Mouse (Mus musculus) stomach, embryonic 16.5 days (tissue): ENCODE measurements around the gene Fam168a. TPM values are rescaled to one million over a fixed set of nuclear protein-coding genes. Genes with fewer than 3 reads are reported as not detected.

Experiments used
- ATAC-seq: fragments of 200-750 bp; cut with Nextera tagmentation; 2 replicates; pipeline ENCODE4 v1.8.0; 2017; ENCODE audit warnings: moderate number of reproducible peaks, moderate TSS enrichment; ENCODE audit not compliant: insufficient read depth, low FRiP score
- H3K27ac ChIP-seq: fragments of 300-500 bp; sonication (generic); 2 replicates; pipeline ENCODE4 v1.5.1; 2014; ENCODE audit warnings: low read length
- H3K27me3 ChIP-seq: fragments of 300-500 bp; sonication (generic); 2 replicates; pipeline ENCODE4 v1.6.1; 2014; ENCODE audit warnings: low read length, control low read depth, mixed read lengths; ENCODE audit not compliant: control insufficient read depth, insufficient read depth
- H3K36me3 ChIP-seq: fragments of 300-500 bp; sonication (generic); 2 replicates; pipeline ENCODE4 v1.6.1; 2014; ENCODE audit warnings: low read length; ENCODE audit not compliant: control insufficient read depth, insufficient read depth
- H3K4me1 ChIP-seq: fragments of 300-500 bp; sonication (generic); 2 replicates; pipeline ENCODE4 v1.6.1; 2014; ENCODE audit warnings: low read length, control low read depth, mixed read lengths; ENCODE audit not compliant: control insufficient read depth, insufficient read depth
- H3K4me2 ChIP-seq: fragments of 300-500 bp; sonication (generic); 2 replicates; pipeline ENCODE4 v1.6.1; 2014; ENCODE audit warnings: low read depth, low read length, mixed read lengths
- H3K4me3 ChIP-seq: fragments of 300-500 bp; sonication (generic); replicated peaks from 2 replicates; pipeline ENCODE4 v1.5.1; 2014; ENCODE audit warnings: mild to moderate bottlenecking, low read length
- H3K9ac ChIP-seq: fragments of 300-500 bp; sonication (generic); 2 replicates; pipeline ENCODE4 v1.6.1; 2014; ENCODE audit warnings: low read length
- H3K9me3 ChIP-seq: fragments of 300-500 bp; sonication (generic); replicated peaks from 2 replicates; pipeline ENCODE4 v1.6.1; 2016; ENCODE audit warnings: low read length, control low read depth; ENCODE audit not compliant: control insufficient read depth
- WGBS: fragments of 180-500 bp; shearing (Covaris S2); extraction: QIAGEN DNeasy Blood & Tissue Kit; methylation state at CpG from one replicate; pipeline ENCODE4 v1.1.7; 2014; 5-methylcytosine and 5-hydroxymethylcytosine counted together
- polyA plus RNA-seq: library from polyadenylated mRNA; unstranded; fragments of >200 nt; fragmentation: Nextera tagmentation; extraction: Ambion mirVana; gene quantifications from 2 replicates; pipeline ENCODE4 v1.2.1, GENCODE M21; 2015

Gene Fam168a
- polyA plus RNA-seq, 1 experiment from 2014 or later: 35.7 TPM

DNA sequence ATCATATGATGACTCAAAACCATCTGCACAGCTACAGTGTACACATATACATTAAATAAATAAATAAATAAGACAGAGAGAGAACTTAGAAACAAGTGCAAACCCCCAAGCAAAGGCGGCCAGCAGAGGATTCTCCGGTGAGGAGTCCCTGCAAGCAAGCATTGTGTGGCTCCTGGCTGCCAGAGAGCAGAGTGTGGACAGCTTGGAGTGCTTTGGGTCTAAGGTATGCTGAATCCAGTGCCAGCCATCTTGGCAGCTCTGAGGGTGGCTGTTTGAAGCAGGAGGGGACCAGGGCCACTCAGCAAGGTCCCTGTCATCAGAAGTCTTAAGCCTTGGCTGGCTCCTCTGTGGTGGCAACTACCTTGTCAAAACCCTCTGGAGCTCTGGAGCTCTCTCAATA lies 31.5 kb upstream of the Fam168a start:
- Histone ChIP-seq H3K36me3 (no peaks in the 10 kb centered on the region), H3K4me3 (no peak overlapping the region), H3K27me3 (no peaks in the 10 kb centered on the region), H3K9ac (no peak overlapping the region), H3K4me1 (no peaks in the 10 kb centered on the region), H3K27ac (no peak overlapping the region), H3K9me3 (no peaks in the 10 kb centered on the region), H3K4me2 (no peak overlapping the region)
- WGBS: 88% methylated on average over 2 of the region's 2 CpGs
- ATAC-seq: no peak

- WGBS: 81% methylated on average over 5 of the region's 5 CpGs
- no peak overlapping the region for H3K9ac ChIP-seq
- no peak for ATAC-seq
- no peak overlapping the region for H3K4me3 ChIP-seq
- H3K36me3 ChIP-seq: no peaks in the 10 kb centered on the region
- H3K4me1 ChIP-seq: no peaks in the 10 kb centered on the region
- H3K27ac ChIP-seq: no peak overlapping the region
- H3K9me3 ChIP-seq: no peaks in the 10 kb centered on the region
- no peaks in the 10 kb centered on the region for H3K27me3 ChIP-seq
- H3K4me2 ChIP-seq: no peak overlapping the region
These were observed 28.4 kb upstream of the Fam168a start for GRCm38 (mm10) chr7:100678052-100678451.

GRCm38 (mm10) chr7:100678948-100679880 lies 27.2 kb upstream of the Fam168a start:
- Histone ChIP-seq H3K4me3 (no peak overlapping the region), H3K9me3 (no peaks in the 10 kb centered on the region), H3K36me3 (no peaks in the 10 kb centered on the region), H3K27me3 (no peaks in the 10 kb centered on the region), H3K9ac (no peak overlapping the region), H3K4me1 (no peaks in the 10 kb centered on the region), H3K4me2 (no peak overlapping the region), H3K27ac (no peak overlapping the region)
- peak; percentile 69 for ATAC-seq
- 51% methylated on average over 15 of the region's 15 CpGs for WGBS

DNA sequence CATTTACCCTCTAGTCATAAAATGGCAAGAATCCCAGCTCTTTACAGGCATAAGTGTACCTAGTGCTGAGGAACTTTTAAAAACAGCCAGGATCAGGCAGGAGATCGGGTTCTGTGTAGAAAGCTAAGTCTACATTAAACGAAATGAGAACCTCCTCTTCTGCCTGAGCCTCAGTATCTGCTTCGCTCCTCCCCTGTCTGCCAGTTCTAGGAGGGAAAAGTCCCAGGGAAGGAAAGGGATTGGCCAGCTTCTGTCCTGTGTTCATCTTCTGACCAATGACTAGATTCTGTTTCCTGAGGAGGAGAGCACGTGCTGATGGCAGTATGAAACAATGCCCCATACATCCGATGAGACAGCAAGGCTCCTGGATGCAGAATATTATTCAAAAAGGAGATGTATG lies 25.3 kb upstream of the Fam168a start:
- no peak overlapping the region for H3K9ac ChIP-seq
- H3K36me3 ChIP-seq: no peaks in the 10 kb centered on the region
- 43% methylated on average over 5 of the region's 5 CpGs for WGBS
- H3K27me3 ChIP-seq: no peaks in the 10 kb centered on the region
- H3K4me1 ChIP-seq: no peaks in the 10 kb centered on the region
- H3K4me3 ChIP-seq: no peak overlapping the region
- H3K27ac ChIP-seq: no peak overlapping the region
- H3K4me2 ChIP-seq: no peak overlapping the region
- H3K9me3 ChIP-seq: no peaks in the 10 kb centered on the region
- no peak for ATAC-seq

DNA sequence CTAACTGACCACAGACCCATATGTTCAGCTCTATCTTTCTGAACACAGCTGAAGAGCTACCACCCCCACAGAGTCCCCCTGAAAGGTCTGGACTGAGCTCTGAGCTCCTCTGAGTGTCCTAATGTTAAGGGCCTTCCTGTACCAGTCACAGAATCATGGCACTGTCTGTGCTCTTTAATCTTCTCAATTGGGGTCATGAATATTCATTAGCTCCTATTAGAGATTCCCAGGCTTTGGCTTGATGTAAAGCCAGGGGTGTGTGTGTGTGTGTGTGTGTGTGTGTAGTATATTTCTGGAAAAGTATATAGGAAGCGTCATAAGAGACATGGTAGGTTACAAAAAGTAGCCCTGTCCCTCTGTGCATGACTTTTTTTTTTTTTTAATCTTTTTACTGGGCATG lies 23.2 kb upstream of the Fam168a start:
- 86% methylated on average over 1 of the region's 1 CpGs for WGBS
- Histone ChIP-seq H3K4me1 (no peaks in the 10 kb centered on the region), H3K27me3 (no peaks in the 10 kb centered on the region), H3K9me3 (0 out of 2 replicates have a peak, but pooled peaks cover 3% of the 10 kb centered on the region), H3K36me3 (no peaks in the 10 kb centered on the region), H3K9ac (no peak overlapping the region), H3K4me3 (no peak overlapping the region), H3K4me2 (no peak overlapping the region), H3K27ac (no peak overlapping the region)
- ATAC-seq: no peak

DNA sequence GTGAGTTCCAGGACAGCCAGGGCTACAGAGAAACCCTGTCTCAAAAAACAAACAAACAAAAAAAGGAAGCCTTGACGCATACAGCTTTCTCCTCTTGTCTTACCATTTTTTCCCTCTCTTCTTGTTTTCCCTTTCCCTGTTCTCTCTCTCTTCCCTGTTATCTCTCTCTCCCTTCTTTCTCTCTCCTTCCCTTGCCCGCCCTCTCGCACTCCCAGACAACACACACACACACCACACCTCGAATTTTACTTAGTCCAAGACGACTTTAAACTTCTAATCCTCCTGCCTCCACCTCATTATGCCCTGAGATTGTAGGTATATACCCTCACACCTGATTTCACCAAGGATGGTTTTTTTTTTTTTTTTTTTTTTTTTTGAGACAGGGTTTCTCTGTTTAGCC lies 22.4 kb upstream of the Fam168a start:
- WGBS: 68% methylated on average over 5 of the region's 5 CpGs
- H3K27ac ChIP-seq: no peak overlapping the region
- H3K4me2 ChIP-seq: no peak overlapping the region
- H3K4me1 ChIP-seq: no peaks in the 10 kb centered on the region
- no peaks in the 10 kb centered on the region for H3K27me3 ChIP-seq
- H3K9ac ChIP-seq: no peak overlapping the region
- H3K36me3 ChIP-seq: no peaks in the 10 kb centered on the region
- 0 out of 2 replicates have a peak, but pooled peaks cover 3% of the 10 kb centered on the region for H3K9me3 ChIP-seq
- H3K4me3 ChIP-seq: no peak overlapping the region
- no peak for ATAC-seq

- no peak for ATAC-seq
- H3K4me2 ChIP-seq: no peak overlapping the region
- no peaks in the 10 kb centered on the region for H3K36me3 ChIP-seq
- H3K4me1 ChIP-seq: no peaks in the 10 kb centered on the region
- no peaks in the 10 kb centered on the region for H3K27me3 ChIP-seq
- H3K27ac ChIP-seq: no peak overlapping the region
- H3K9me3 ChIP-seq: 0 out of 2 replicates have a peak, but pooled peaks cover 3% of the 10 kb centered on the region
- WGBS: 47% methylated on average over 7 of the region's 7 CpGs
- no peak overlapping the region for H3K4me3 ChIP-seq
- H3K9ac ChIP-seq: no peak overlapping the region
These were observed 21.9 kb upstream of the Fam168a start for GRCm38 (mm10) chr7:100684538-100684937.

DNA sequence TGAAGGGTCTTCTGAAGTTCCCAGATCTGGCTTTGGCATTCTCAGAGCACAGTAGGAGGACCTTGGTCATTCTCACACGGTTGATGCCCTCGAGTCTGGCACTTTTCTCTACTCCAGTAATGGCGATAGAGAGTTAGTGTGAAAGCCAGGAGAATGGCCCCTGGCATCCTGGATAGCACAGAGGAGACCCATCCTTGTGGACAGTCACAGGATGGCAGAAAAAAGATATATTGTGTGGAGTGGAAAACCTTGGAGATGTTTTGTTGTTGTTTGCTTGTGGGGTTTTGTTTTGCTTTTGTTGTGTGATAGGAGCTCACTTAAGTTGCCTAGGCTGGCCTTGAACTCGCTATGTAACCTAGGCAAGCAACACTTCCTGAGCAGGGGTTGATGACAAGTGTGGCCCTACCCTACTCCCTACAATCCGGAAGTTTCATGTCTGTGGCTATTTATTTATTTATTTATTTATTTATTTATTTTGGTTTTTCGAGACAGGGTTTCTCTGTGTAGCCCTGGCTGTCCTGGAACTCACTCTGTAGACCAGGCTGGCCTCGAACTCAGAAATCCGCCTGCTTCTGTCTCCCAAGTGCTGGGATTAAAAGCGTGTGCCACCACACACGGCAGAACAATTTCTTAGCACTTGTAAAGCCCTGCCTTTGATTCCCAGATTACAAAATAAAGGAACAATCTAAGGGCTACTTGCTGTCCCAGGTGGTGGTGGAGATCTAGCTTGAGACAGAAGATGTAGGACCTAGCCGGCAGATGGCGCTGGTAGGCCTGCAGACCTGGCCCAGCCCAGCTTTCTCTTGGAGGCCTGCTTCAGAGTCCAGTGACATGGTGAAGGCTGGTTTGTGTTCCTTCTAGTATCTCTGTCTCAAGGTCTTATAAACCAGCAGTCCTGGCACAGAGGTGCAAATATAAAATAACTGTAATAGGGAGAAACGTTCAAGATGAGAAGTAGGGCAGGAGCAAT lies 21.1 kb upstream of the Fam168a start:
- Histone ChIP-seq H3K27me3 (no peaks in the 10 kb centered on the region), H3K9me3 (0 out of 2 replicates have a peak, but pooled peaks cover 3% of the 10 kb centered on the region), H3K27ac (no peak overlapping the region), H3K9ac (no peak overlapping the region), H3K4me2 (no peak overlapping the region), H3K36me3 (no peaks in the 10 kb centered on the region), H3K4me3 (no peak overlapping the region), H3K4me1 (no peaks in the 10 kb centered on the region)
- WGBS: 39% methylated on average over 13 of the region's 13 CpGs
- peak; percentile 76; the same call in 1 of the 2 replicates for ATAC-seq
